Mouse (Mus musculus): ENCODE results near the gene Klhdc2.

Klhdc2 gene

GRCm38 (mm10) chr12:69296511-69297410 is at the start of gene Klhdc2:
Gene Klhdc2 (plus strand): TSS chr12:69296681.
- DNase-seq (ENCODE audit: low read depth, low spot score), result peak; percentile 81

DNA sequence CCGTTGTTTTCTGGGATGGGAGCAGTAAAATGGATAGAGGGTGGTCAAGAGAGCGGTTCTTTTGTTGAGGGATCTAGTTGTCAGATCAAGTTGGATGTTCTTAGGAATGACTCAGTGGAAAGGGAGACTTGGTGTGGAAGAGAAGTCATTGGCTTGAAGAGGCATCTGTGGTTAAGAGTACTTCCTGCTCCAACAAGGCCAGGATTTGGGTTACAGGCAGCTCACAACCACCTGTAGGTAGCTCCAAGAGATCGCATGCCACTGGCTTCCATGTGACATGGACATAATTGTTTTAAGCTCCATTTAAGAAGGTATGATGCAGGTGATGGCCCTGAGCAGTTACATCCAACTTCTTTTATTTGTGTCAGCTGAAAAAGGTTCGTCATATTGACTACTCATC is 46.7 kb upstream of the Klhdc2 start:
- no peak for DNase-seq (ENCODE audit: low read depth, low spot score)

DNA sequence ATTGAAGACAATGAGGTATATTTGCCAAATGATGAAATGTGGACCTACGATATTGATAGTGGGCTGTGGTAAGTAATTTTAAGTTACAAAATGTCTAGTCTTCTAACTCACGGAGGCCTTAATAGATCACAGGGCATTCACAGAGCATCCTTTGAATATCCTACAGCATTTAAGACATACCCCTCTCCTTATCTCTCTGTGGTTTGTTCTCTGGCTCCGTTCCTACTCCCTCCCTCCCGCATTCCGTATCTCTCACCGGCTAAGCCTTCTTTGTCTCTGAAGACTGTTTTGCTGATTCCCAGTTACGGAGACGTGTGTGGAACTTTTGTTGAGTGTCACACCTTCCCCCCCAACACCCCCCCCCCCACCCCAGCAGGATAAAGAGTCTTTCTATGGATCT is 45.7 kb upstream of the Klhdc2 start:
- no peak for DNase-seq (ENCODE audit: low read depth, low spot score)

GRCm38 (mm10) chr12:69253806-69254205 is 42.7 kb upstream of the Klhdc2 start:
- no peak for DNase-seq (ENCODE audit: low read depth, low spot score)

DNA sequence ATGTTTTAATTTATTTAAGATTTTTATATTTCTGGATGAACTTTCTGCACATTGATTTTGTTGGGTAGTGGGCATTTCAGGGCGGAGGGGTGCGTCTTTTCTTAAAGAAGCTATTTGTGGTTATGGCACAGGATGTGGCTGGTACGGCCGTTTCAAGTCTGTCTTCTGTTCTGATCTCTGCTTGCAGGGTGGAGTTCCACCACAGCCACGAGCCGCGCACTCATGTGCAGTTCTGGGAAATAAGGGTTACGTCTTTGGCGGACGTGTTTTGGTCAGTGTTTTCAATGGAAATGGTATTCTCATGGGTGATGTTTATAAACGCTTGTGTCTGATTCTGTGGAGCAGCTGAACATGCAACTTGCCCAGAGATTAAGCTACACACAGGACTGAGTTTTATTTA is 38.6 kb upstream of the Klhdc2 start:
- DNase-seq (ENCODE audit: low read depth, low spot score), result no peak

DNA sequence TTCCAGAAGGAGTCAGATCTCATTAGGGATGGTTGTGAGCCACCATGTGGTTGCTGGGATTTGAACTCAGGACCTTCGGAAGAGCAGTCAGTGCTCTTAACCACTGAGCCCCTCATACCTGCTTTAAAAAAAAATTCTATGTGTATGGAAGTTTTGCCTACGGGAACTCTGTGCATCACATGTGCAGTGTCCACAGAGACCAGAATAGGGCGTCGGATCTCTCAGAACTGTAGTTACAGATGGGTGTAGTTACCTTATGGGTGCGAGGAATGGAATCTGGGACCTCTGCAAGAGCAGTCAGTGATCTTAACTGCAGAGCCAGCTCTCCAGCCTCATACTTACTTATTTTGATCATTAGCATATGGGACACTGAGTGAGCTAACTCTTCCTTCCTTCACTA is 34.2 kb upstream of the Klhdc2 start:
- no peak for DNase-seq (ENCODE audit: low read depth, low spot score)

DNA sequence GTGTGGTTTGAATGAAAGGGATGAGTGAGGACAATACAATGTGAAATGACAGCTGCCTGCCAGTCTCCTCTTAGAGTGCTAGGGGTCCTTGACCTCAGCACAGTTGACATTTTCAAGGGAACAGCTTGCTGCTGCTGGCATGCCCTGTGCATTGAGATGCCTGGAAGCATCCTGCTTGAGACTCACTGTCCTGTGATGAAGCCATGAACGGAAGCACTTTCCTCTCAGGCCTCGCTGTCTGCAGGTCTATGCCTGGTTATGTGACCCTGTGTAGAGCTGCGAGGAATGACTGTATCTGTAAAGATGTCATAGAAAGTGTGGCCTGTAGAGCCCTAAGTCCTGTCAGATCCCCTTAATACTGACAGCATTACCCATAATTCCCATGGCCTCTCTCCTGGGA is 31.4 kb upstream of the Klhdc2 start:
- DNase-seq (ENCODE audit: low read depth, low spot score), result no peak

- DNase-seq (ENCODE audit: low read depth, low spot score), result no peak
These were observed 28.4 kb upstream of the Klhdc2 start for GRCm38 (mm10) chr12:69267956-69268632.

DNA sequence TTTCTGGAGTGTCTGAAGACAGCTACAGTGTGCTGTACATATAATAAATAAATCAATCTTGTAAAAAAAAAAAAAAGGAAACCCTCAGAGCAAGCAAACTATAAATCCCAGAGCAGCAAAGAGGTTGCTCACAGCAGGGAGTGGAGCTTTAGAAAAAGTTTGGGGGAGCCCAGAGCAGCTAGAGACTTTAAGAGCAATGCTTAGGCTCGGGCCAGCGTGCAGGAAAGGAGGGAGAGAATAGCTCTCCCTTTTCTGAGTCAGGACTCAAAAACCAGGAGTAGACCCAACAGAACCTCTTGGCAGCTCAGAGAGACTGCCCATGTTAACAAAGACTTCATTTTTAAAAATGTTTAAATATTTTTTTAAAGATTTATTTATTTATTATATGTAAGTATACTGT is 27.5 kb upstream of the Klhdc2 start:
- DNase-seq (ENCODE audit: low read depth, low spot score), result no peak

- DNase-seq (ENCODE audit: low read depth, low spot score), result no peak
These were observed 16.5 kb upstream of the Klhdc2 start for GRCm38 (mm10) chr12:69279931-69280469.

DNA sequence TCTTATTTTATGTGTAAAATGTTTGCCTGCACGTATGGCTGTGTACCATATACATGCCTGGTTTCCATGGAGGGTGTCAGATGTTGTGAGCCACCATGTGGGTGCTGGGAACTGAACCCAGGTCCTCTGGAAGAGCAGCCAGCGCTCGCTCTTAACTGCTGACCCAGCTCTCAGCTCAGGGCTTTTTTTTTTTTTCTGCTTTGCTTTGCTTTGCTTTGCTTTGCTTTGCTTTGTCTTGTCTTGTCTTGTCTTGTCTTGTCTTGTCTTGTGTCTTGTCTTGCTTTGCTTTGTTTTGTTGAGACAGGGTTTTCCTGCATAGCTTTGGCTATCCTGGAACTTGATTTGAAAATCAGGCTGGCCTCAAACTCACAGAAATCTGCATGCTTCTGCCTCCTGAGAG is 15.6 kb upstream of the Klhdc2 start:
- DNase-seq (ENCODE audit: low read depth, low spot score), result no peak

DNA sequence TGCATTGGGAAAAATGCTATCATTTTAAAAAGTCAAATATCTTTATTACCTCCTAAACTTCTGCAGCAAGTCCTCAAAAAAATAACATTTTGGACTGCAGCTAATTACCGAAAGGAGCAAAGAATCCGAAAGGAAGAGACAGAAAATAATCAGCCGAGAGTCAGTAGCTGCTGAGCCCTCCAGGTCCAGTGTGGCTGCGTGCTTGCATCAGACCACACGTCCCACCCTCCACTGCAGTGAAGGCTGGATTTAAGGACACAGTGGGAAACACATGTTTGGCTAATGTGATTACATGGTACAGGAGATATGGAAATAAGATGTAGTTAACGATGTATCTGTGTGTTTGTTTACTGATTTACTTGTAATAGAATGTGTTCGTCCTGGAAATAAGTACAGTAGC is 13.3 kb upstream of the Klhdc2 start:
- DNase-seq (ENCODE audit: low read depth, low spot score), result no peak

DNA sequence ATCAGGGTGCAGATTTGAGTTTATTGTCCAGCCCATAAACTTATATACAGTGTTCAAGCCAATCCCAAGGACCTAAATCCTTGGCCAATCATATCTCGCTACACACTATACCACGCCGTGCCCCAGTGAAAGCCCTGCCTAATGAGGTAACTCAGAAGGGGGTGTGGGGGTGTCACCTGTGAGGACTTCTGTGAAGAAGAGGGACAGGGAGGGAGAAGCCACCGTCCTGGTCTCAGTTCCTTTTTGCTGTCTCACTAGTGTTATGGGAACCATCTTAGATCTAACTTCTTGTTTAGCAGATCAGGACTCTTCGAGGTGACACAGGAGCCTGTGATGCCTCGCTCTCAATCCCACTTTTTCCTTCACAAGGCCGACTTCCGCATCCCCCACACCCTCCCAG is 8.9 kb upstream of the Klhdc2 start:
- DNase-seq (ENCODE audit: low read depth, low spot score), result no peak

DNA sequence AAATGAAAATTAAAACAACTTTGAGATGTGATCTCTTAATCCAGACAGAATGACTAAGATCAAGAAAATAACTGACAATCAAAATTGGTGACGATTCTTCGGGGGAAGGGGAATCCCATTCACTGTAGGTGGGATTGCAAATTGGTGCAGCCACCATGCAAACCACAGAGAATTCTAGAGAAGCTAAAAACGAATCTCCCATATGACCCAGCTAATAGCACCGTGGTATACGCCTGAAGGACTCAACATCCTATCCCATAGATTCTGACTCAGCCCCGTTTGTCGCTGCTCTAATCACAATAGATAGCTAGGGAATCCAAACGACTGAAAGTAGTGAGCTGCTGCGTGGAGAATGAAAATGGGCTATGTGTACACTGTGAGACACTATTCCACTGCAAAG is 7.8 kb upstream of the Klhdc2 start:
- DNase-seq (ENCODE audit: low read depth, low spot score), result no peak

GRCm38 (mm10) chr12:69292401-69292800 is 4.1 kb upstream of the Klhdc2 start:
- DNase-seq (ENCODE audit: low read depth, low spot score), result no peak

DNA sequence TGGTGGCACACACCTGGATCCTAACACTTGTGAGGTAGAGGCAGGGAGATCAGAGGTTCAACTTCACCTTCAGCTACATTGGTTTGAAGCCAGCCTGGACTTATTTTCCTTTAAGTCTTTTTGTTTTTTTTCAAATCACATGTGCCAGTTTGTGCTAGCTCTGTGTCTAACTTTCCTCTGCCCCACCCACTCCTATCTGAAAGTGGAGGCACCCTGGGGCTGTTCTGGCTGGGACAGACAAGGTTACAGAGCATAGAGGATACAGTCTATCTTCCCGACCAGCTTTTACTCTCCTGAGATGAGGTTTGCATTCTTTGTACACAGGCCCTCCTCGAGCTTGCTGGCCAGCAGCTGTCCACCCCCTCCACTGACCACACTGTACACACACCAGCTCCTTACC is 2.7 kb upstream of the Klhdc2 start:
- no peak for DNase-seq (ENCODE audit: low read depth, low spot score)

DNA sequence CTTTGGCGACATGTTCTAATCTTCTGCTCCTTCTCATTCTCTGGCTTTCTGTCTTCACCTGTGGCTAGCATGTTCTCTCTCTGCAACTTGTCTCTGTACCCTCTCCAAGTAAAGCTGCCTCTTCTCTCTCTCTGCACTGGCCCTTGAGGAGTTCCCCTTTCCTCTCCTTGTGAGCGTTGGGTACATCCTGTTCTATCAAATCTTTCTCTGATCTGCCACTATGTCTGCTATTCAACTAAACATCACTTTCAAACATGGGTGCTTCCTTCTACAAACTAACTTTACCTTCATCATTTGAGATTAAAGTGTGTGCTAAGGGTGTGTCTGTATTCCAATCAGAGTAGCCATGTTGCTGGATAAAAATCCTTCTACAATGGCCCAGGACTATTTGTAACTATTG is 1.5 kb upstream of the Klhdc2 start:
- DNase-seq (ENCODE audit: low read depth, low spot score), result no peak

GRCm38 (mm10) chr12:69295651-69296050 is 830 bp upstream of the Klhdc2 start:
- DNase-seq (ENCODE audit: low read depth, low spot score), result no peak

DNA sequence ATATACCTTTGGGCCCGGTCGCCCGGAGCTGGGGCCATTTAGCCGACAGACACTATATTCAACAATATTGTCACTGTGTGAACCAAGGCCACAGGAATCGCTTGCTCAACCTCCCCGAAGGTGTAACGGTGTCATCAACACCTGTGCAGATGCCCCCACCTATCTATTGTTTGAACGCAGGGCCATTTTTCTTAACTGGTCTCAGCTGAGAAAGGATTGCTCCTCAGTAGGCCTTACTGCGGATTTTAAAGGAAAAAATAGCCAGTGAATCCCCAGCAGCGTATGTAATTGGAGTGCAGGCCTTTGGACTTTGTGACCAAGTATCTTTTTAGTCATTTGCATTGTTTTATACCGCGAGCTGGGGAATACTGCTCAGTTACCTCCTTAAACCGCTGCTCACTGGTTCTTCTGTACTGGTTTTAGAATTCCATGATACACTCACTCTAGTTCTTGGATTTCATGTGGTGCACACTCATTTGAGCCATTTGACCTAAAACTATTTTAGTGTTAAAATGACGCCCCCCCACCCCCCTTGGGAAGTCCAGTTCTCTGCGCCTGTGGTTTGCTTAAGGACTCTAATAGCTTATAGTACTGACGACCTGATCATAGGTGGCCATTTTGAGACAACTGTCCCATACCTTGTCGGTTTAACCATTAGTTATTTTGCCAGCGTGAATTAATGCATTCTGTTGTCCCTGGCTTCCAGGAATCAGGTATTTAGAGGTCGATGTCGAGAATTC is 1.1 kb downstream of the Klhdc2 start:
- DNase-seq (ENCODE audit: low read depth, low spot score), result no peak

DNA sequence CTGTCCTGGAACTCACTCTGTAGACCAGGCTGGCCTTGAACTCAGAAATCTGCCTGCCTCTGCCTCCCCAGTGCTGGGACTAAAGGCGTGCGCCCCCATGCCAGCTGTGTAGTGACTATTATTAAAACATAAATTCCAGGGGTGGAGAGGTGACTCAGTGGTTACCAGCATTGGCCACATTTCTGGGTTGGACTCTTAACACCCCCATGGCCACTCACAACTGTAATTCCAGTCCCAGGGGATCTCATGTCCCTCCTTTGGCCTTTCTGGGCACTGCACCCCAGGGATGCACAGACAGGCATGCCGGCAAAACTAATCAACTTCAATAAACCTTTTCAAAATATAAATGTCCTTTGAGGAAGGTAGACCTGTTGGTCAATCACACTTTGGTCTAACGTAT is 1.8 kb downstream of the Klhdc2 start:
- no peak for DNase-seq (ENCODE audit: low read depth, low spot score)

GRCm38 (mm10) chr12:69299231-69299630 is 2.8 kb downstream of the Klhdc2 start:
- DNase-seq (ENCODE audit: low read depth, low spot score), result no peak

GRCm38 (mm10) chr12:69299831-69300230 is 3.4 kb downstream of the Klhdc2 start:
- DNase-seq (ENCODE audit: low read depth, low spot score), result no peak
